Mouse (Mus musculus): ENCODE measurements around the gene Scd2. TPM values are rescaled to one million over a fixed set of nuclear protein-coding genes. Genes with fewer than 3 reads are reported as not detected.

Gene Scd2
- polyA plus RNA-seq, 1 experiment from 2014 or later: 324 TPM

DNA sequence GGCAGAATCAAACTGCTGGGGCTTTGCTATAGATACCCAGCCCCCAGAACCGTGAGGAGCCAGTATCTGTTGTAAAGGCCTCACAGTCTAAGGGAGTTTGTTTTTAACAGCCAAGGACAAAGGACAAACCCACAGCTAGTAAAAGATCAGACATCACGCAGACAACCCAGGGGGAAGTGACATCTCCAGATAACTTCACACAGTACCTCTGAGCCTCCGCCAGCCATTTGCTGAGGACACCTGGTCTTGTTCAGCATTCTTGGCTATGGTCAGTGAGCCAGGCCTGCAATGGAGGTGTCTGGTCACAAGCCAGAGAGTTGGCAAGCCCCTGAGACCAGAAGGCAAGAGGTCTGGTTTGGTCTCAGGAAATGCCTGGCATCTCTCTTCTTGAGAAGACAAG, 991 bp upstream of the Scd2 start:
- Histone ChIP-seq H3K36me3 (replicated peaks) (peaks cover 27% of the 10 kb centered on the region), H3K4me3 (peak overlapping the region; percentile 95), H3K4me1 (peaks cover 62% of the 10 kb centered on the region), H3K27ac (replicated peaks) (peak overlapping the region; percentile 99), H3K27me3 (replicated peaks; ENCODE audit: low read depth, poor library complexity, severe bottlenecking) (no peaks in the 10 kb centered on the region), H3K9me3 (no peaks in the 10 kb centered on the region)
- DNase-seq (ENCODE audit: low spot score): no peak
- 73% methylated on average over 3 of the region's 3 CpGs for WGBS

DNA sequence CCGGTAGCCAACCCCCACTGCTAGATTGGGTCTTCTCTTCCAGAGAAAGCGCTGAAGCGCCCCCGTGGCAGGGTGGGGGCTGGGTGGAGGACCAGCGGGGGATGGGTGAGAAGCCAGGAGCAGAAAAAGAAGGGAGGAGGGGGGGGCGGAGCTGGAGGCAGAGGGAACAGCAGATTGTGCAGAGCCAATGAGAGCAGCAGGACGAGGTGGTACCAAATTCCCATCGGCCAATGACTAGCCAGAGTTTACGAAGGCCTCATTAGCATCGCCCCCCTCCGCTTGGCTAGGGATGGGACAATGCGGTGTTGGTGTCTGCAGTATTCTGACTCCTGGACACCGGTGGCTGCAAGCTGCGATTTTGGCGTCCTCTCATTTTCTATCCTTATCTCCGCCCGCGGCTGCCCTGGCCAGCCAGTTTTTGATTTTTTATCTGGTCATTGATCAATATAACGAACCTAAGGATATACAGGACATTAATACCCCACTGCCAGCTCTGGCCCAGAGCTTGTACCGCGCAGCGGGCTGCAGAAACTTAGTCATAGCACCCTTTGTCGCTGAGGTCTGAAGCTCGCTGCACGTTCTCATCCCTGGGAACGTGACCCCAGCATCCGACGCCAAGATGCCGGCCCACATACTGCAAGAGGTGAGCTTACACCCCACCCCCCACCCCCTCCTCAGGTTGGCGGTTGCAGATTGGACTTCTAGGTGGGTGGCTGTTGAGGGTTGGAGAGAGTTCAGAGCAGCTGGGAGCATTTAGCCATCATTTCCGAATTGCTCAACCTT, 486 bp downstream of the Scd2 start:
- peaks cover 42% of the 10 kb centered on the region for H3K36me3 ChIP-seq (replicated peaks)
- H3K4me3 ChIP-seq: peak overlapping the region; percentile 95
- no peaks in the 10 kb centered on the region for H3K27me3 ChIP-seq (replicated peaks; ENCODE audit: low read depth, poor library complexity, severe bottlenecking)
- WGBS: under 1% methylated on average over 31 of the region's 31 CpGs
- DNase-seq (ENCODE audit: low spot score): peak; percentile 99
- H3K9me3 ChIP-seq: no peaks in the 10 kb centered on the region
- peaks cover 72% of the 10 kb centered on the region for H3K4me1 ChIP-seq
- peak overlapping the region; percentile 99 for H3K27ac ChIP-seq (replicated peaks)

DNA sequence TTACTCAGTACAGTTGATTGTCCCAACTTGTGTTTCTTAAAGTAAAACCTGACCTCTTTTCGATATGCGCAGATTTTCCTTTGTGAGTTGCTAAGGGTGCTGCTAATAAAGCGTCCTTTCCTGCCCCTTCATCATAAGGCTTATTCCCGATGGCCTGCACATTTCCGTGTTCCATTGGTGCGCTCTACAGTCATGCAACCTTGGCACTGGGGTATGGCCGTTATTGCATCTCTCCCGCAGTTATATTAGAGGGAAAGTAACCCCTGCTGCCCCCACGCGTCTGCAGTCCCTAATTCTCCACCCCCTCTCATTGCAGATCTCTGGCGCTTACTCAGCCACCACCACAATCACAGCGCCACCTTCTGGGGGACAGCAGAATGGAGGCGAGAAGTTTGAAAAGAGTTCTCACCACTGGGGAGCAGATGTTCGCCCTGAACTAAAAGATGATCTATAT, 1.1 kb downstream of the Scd2 start:
- Histone ChIP-seq H3K27me3 (replicated peaks; ENCODE audit: low read depth, poor library complexity, severe bottlenecking) (no peaks in the 10 kb centered on the region), H3K4me3 (peak overlapping the region; percentile 95), H3K9me3 (no peaks in the 10 kb centered on the region), H3K27ac (replicated peaks) (peak overlapping the region; percentile 99), H3K36me3 (replicated peaks) (peaks cover 48% of the 10 kb centered on the region), H3K4me1 (peaks cover 79% of the 10 kb centered on the region)
- under 1% methylated on average over 14 of the region's 14 CpGs for WGBS
- peak; percentile 91 for DNase-seq (ENCODE audit: low spot score)

DNA sequence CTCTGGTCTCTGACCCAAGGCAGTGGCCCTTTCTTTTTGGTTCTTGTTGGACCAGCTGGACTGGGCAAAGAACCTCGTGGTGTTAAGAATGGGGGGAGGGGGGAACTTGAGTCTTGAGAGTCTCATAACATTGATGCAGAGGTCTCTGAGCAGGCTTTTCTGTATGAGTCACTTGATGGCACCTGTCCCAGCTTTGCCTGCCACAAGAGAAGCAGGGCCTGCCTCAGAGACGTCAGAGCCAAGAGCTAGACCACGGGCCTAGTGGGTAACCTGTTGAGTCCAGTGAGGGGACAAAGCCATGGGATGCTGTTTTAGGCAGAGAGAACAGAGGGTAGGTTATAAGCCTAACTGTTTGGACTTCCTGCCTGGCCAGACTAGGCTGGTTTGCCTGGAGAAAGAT, 1.8 kb downstream of the Scd2 start:
- Histone ChIP-seq H3K4me1 (peaks cover 79% of the 10 kb centered on the region), H3K27ac (replicated peaks) (peak overlapping the region; percentile 99), H3K27me3 (replicated peaks; ENCODE audit: low read depth, poor library complexity, severe bottlenecking) (no peaks in the 10 kb centered on the region), H3K4me3 (peak overlapping the region; percentile 95), H3K36me3 (replicated peaks) (peaks cover 55% of the 10 kb centered on the region), H3K9me3 (no peaks in the 10 kb centered on the region)
- DNase-seq (ENCODE audit: low spot score): no peak
- WGBS: 27% methylated on average over 3 of the region's 3 CpGs

DNA sequence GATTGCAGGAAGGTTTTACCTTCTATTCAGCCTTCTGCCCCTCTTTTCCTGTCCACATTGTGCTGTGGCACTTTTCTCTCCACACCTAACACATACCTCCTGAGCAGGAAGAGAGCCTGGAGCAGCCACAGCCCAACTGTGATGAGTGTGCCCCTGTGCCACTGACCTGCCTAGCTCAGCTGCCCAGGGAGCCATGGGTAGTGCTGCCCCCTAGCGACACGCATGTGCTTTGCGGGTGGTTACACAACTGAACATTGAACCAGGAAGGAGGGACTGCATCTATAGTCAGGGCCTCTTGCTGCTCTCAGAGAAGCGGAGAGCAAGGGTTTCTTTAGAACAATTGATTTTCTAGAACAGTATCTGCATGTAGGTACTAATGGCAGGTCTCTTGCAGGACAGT, 2.3 kb downstream of the Scd2 start:
- no peaks in the 10 kb centered on the region for H3K9me3 ChIP-seq
- peaks cover 81% of the 10 kb centered on the region for H3K4me1 ChIP-seq
- no peaks in the 10 kb centered on the region for H3K27me3 ChIP-seq (replicated peaks; ENCODE audit: low read depth, poor library complexity, severe bottlenecking)
- H3K36me3 ChIP-seq (replicated peaks): peaks cover 60% of the 10 kb centered on the region
- peak overlapping the region; percentile 95 for H3K4me3 ChIP-seq
- WGBS: 14% methylated on average over 4 of the region's 4 CpGs
- peak; percentile 89 for DNase-seq (ENCODE audit: low spot score)
- H3K27ac ChIP-seq (replicated peaks): peak overlapping the region; percentile 99; the same call in 1 of the 2 replicates

DNA sequence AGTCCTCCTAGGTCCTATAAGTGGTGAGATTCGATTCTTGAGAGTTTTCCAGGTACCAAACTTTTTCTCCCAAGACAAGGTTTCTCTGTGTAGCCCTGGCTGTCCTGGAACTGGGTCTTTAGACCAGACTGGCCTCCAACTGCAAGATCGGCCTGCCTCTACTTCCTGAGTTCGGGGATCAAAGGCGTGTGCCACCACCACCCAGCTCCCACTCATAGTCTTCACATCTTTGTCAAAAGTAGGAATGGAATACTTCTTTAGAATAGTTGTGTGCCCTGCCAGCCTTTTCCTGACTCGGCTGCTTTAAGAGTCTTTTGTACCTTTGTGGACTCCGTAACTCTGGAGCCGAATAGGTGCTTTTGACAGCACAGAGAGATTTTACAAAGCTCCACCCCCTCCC, 2.7 kb downstream of the Scd2 start:
- Histone ChIP-seq H3K27ac (replicated peaks) (0 out of 2 replicates have a peak overlapping the region, but pooled peaks have one; percentile 51), H3K9me3 (no peaks in the 10 kb centered on the region), H3K4me3 (peak overlapping the region; percentile 95), H3K27me3 (replicated peaks; ENCODE audit: low read depth, poor library complexity, severe bottlenecking) (no peaks in the 10 kb centered on the region), H3K4me1 (peaks cover 86% of the 10 kb centered on the region), H3K36me3 (replicated peaks) (peaks cover 64% of the 10 kb centered on the region)
- DNase-seq (ENCODE audit: low spot score): no peak
- WGBS: 53% methylated on average over 7 of the region's 7 CpGs

DNA sequence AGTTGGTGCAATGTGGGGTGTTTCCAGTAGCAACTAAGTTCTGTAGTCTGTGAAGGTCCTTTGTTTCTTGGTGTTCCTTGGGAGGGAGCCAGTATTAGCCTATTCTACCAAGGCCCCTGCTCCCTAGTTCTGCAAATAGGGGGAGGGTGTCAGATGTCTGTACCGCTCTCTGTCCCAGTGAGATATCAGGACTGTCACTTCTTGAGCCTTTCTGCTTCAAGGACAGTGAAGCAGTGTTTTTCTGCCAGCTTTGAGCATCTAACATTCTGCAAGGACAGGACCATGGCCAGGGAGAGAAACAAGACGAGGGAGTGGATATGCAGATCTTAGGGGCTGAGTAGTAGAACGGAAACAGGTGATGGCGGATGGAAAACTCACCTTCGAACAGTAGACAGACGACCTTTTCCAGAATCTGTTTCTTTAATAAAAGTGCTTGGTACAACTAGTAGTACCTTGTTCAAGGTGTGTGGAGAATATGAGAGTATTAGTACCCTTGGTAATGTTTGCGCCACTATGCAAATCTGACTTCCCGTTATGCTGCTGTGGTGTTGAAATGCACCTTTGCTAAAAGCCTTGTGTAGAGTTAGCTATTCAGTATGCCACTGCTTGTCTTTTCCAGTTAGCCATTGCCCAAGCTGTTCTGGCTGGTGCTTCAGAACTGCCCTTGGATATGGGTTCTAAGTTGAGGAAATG, 3.7 kb downstream of the Scd2 start:
- Histone ChIP-seq H3K27me3 (replicated peaks; ENCODE audit: low read depth, poor library complexity, severe bottlenecking) (no peaks in the 10 kb centered on the region), H3K4me3 (peak overlapping the region; percentile 95), H3K27ac (replicated peaks) (peak overlapping the region; percentile 51; the same call in 1 of the 2 replicates), H3K36me3 (replicated peaks) (peaks cover 73% of the 10 kb centered on the region), H3K4me1 (peaks cover 77% of the 10 kb centered on the region), H3K9me3 (no peaks in the 10 kb centered on the region)
- WGBS: 79% methylated on average over 8 of the region's 8 CpGs
- no peak for DNase-seq (ENCODE audit: low spot score)

DNA sequence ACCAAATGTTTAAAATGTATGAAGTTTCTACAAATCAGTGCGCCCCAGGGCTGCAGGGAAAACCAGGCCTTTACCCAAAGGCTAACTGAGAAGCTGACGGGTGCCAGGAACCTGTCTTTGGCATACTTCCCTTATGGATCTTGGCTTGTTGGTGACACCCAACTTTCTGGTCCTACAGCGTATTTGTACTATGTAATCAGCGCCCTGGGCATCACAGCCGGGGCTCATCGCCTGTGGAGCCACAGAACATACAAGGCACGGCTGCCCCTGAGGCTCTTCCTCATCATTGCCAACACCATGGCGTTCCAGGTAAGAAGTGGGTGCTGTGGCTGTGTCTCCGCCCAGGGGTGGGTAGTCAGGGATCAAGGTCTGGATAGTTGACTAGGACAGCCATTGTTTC, 4.4 kb downstream of the Scd2 start:
- Histone ChIP-seq H3K27ac (replicated peaks) (no peak overlapping the region), H3K9me3 (no peaks in the 10 kb centered on the region), H3K27me3 (replicated peaks; ENCODE audit: low read depth, poor library complexity, severe bottlenecking) (no peaks in the 10 kb centered on the region), H3K36me3 (replicated peaks) (peaks cover 80% of the 10 kb centered on the region), H3K4me1 (peaks cover 71% of the 10 kb centered on the region), H3K4me3 (peak overlapping the region; percentile 95)
- WGBS: 89% methylated on average over 9 of the region's 9 CpGs
- DNase-seq (ENCODE audit: low spot score): no peak

DNA sequence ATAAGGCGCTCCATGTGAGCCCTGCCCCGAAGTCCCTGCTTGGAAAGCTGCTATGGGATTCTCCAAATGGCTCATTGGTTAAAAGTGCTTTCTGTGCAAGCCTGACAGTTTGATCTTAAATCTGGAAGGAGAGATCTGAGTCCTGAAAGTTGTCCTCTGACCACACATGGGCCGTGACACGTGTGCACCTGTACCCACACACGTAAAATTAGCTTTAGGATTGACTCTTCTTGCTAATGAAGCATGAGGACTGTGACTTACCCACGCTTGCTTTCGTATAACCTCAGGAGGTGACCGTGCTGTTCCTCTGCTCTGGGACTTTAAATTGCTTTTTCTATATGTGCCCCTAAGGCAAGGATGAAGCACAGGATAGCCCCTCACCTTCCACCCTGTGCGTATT, 5.6 kb downstream of the Scd2 start:
- Histone ChIP-seq H3K36me3 (replicated peaks) (peaks cover 92% of the 10 kb centered on the region), H3K27me3 (replicated peaks; ENCODE audit: low read depth, poor library complexity, severe bottlenecking) (no peaks in the 10 kb centered on the region), H3K9me3 (no peaks in the 10 kb centered on the region), H3K4me3 (peak overlapping the region; percentile 95), H3K4me1 (peaks cover 61% of the 10 kb centered on the region), H3K27ac (replicated peaks) (no peak overlapping the region)
- WGBS: 94% methylated on average over 9 of the region's 9 CpGs
- DNase-seq (ENCODE audit: low spot score): no peak

DNA sequence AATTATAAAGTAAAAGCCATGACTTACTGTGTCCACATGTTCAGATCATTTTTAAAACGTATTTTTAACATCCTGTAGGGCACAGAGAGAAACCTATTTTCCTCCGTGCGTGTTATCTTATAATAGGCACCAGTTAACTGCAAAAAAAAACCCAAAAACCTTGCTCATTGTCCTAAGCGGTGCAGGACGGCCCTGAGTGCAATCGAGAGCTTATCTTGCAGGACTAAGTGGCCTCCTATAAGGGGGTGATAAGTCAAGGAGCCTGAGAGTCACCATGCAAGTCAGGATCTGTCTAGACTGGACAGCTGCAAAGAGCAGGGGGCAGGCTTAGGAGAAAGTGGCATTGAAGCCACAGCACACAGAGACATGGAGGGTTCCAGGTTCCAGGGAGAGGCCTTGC, 6.4 kb downstream of the Scd2 start:
- Histone ChIP-seq H3K36me3 (replicated peaks) (peaks cover 99% of the 10 kb centered on the region), H3K4me3 (peak overlapping the region; percentile 95; the same call in 1 of the 2 replicates), H3K4me1 (peaks cover 61% of the 10 kb centered on the region), H3K27me3 (replicated peaks; ENCODE audit: low read depth, poor library complexity, severe bottlenecking) (no peaks in the 10 kb centered on the region), H3K27ac (replicated peaks) (no peak overlapping the region), H3K9me3 (no peaks in the 10 kb centered on the region)
- 87% methylated on average over 6 of the region's 6 CpGs for WGBS
- DNase-seq (ENCODE audit: low spot score): no peak

DNA sequence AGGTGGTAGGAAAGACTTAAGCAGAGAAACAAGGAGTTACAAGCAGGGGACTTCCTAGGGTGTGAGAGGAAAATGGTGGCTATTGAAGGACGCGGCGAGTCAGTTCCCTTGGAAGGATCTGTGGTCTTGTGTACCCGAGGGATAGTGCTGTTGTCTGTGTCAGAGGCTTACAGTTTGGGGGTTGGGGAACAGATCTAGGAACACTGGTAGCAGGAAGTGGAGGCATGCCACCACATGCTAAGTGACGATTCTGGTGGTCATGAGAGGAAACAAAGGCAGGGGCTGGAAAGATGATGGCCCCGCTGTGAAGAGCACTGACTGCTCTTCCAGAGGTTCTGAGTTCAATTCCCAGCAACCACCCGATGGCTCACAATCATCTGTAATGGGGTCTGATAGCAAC, 7.0 kb downstream of the Scd2 start:
- no peaks in the 10 kb centered on the region for H3K27me3 ChIP-seq (replicated peaks; ENCODE audit: low read depth, poor library complexity, severe bottlenecking)
- no peak for DNase-seq (ENCODE audit: low spot score)
- H3K4me1 ChIP-seq: peaks cover 57% of the 10 kb centered on the region
- no peaks in the 10 kb centered on the region for H3K9me3 ChIP-seq
- H3K27ac ChIP-seq (replicated peaks): no peak overlapping the region
- H3K4me3 ChIP-seq: peak overlapping the region; percentile 95; the same call in 1 of the 2 replicates
- WGBS: 87% methylated on average over 7 of the region's 7 CpGs
- peaks cover 99% of the 10 kb centered on the region for H3K36me3 ChIP-seq (replicated peaks)

DNA sequence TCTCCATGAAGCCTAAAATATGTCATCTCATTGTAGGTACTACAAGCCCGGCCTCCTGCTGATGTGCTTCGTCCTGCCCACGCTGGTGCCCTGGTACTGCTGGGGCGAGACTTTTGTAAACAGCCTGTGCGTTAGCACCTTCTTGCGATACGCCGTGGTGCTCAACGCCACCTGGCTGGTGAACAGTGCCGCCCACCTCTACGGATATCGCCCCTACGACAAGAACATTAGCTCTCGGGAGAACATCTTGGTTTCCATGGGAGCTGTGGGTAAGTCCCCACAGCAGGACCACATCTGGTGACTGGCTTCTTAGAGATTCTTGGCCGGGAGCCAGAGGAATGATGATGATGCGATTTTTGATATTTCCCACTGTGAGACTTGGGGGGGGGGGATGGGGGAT, 7.7 kb downstream of the Scd2 start:
- Histone ChIP-seq H3K9me3 (no peaks in the 10 kb centered on the region), H3K4me1 (peaks cover 52% of the 10 kb centered on the region), H3K27ac (replicated peaks) (no peak overlapping the region), H3K4me3 (peak overlapping the region; percentile 8; the same call in 1 of the 2 replicates), H3K27me3 (replicated peaks; ENCODE audit: low read depth, poor library complexity, severe bottlenecking) (no peaks in the 10 kb centered on the region), H3K36me3 (replicated peaks) (peaks cover 99% of the 10 kb centered on the region)
- 92% methylated on average over 16 of the region's 16 CpGs for WGBS
- DNase-seq (ENCODE audit: low spot score): peak; percentile 10

Measured in embryonic facial prominence, embryonic 10.5 days (tissue).